Mouse (Mus musculus): Measurements from ENCODE around the gene Gabrq. TPM values are rescaled to one million over a fixed set of nuclear protein-coding genes. Genes with fewer than 3 reads are reported as not detected.

The Gabrq gene
- 0.03 TPM in 1 of 2 replicates, not detected in the other for polyA plus RNA-seq (2014; fragmentation: Nextera tagmentation; extraction: Ambion mirVana)

GRCm38 (mm10) chrX:72824776-72825588 lies at the start of gene Gabrq:
Gene Gabrq, plus strand, starts transcription at chrX:72825178.
- peak within 1 kb of the TSS; percentile 26 for H3K4me3 ChIP-seq (ENCODE audit: low read depth, low read length)
- no peaks in the 10 kb centered on the region for H3K36me3 ChIP-seq (ENCODE audit: control insufficient read depth, insufficient read depth, low read length)
- DNase-seq (ENCODE audit: low spot score), result peak; percentile 31
- no peak within 1 kb of the TSS for H3K9ac ChIP-seq (ENCODE audit: low read depth, low read length)
- no peak within 1 kb of the TSS for H3K27ac ChIP-seq (ENCODE audit: low read depth, low read length)
- H3K27me3 ChIP-seq (replicated peaks; ENCODE audit: control insufficient read depth, insufficient read depth, low read length), result peaks cover 20% of the 10 kb centered on the region
- 20% methylated on average over 43 of the region's 43 CpGs for WGBS
- peak; percentile 53 for ATAC-seq (replicated peaks; ENCODE audit: low FRiP score)
- H3K4me1 ChIP-seq (replicated peaks; ENCODE audit: control insufficient read depth, insufficient read depth, low read length), result no peaks in the 10 kb centered on the region
- no peaks in the 10 kb centered on the region for H3K9me3 ChIP-seq (ENCODE audit: control insufficient read depth, low read length)
- H3K4me2 ChIP-seq, result peak within 1 kb of the TSS; percentile 53

- DNase-seq (ENCODE audit: low spot score) (no peak), ATAC-seq (replicated peaks; ENCODE audit: low FRiP score) (no peak)
- Histone ChIP-seq H3K27me3 (replicated peaks; ENCODE audit: control insufficient read depth, insufficient read depth, low read length) (no peaks in the 10 kb centered on the region), H3K27ac (ENCODE audit: low read depth, low read length) (no peak overlapping the region), H3K9me3 (ENCODE audit: control insufficient read depth, low read length) (no peaks in the 10 kb centered on the region), H3K4me3 (ENCODE audit: low read depth, low read length) (no peak overlapping the region), H3K4me2 (no peak overlapping the region), H3K4me1 (replicated peaks; ENCODE audit: control insufficient read depth, insufficient read depth, low read length) (no peaks in the 10 kb centered on the region), H3K9ac (ENCODE audit: low read depth, low read length) (no peak overlapping the region), H3K36me3 (ENCODE audit: control insufficient read depth, insufficient read depth, low read length) (no peaks in the 10 kb centered on the region)
- 30% methylated on average over 1 of the region's 1 CpGs for WGBS
These were observed 36.0 kb upstream of the Gabrq start for GRCm38 (mm10) chrX:72788773-72789557.

- DNase-seq (ENCODE audit: low spot score), result no peak
- Histone ChIP-seq H3K4me1 (replicated peaks; ENCODE audit: control insufficient read depth, insufficient read depth, low read length) (no peaks in the 10 kb centered on the region), H3K4me3 (ENCODE audit: low read depth, low read length) (no peak overlapping the region), H3K9ac (ENCODE audit: low read depth, low read length) (no peak overlapping the region), H3K27me3 (replicated peaks; ENCODE audit: control insufficient read depth, insufficient read depth, low read length) (no peaks in the 10 kb centered on the region), H3K4me2 (no peak overlapping the region), H3K36me3 (ENCODE audit: control insufficient read depth, insufficient read depth, low read length) (no peaks in the 10 kb centered on the region), H3K9me3 (ENCODE audit: control insufficient read depth, low read length) (no peaks in the 10 kb centered on the region), H3K27ac (ENCODE audit: low read depth, low read length) (no peak overlapping the region)
- ATAC-seq (replicated peaks; ENCODE audit: low FRiP score), result no peak
These were observed 35.5 kb upstream of the Gabrq start for GRCm38 (mm10) chrX:72789558-72789871.

GRCm38 (mm10) chrX:72819594-72819993 lies 5.4 kb upstream of the Gabrq start:
- peaks cover 3% of the 10 kb centered on the region for H3K27me3 ChIP-seq (replicated peaks; ENCODE audit: control insufficient read depth, insufficient read depth, low read length)
- H3K4me3 ChIP-seq (ENCODE audit: low read depth, low read length), result no peak overlapping the region
- WGBS, result 3% methylated on average over 5 of the region's 5 CpGs
- H3K27ac ChIP-seq (ENCODE audit: low read depth, low read length), result no peak overlapping the region
- H3K9ac ChIP-seq (ENCODE audit: low read depth, low read length), result no peak overlapping the region
- H3K4me2 ChIP-seq, result no peak overlapping the region
- no peak for ATAC-seq (replicated peaks; ENCODE audit: low FRiP score)
- no peaks in the 10 kb centered on the region for H3K36me3 ChIP-seq (ENCODE audit: control insufficient read depth, insufficient read depth, low read length)
- DNase-seq (ENCODE audit: low spot score), result peak; percentile 38
- no peaks in the 10 kb centered on the region for H3K9me3 ChIP-seq (ENCODE audit: control insufficient read depth, low read length)
- H3K4me1 ChIP-seq (replicated peaks; ENCODE audit: control insufficient read depth, insufficient read depth, low read length), result no peaks in the 10 kb centered on the region

GRCm38 (mm10) chrX:72823310-72823709 lies 1.7 kb upstream of the Gabrq start:
- WGBS, result 56% methylated on average over 2 of the region's 2 CpGs
- H3K36me3 ChIP-seq (ENCODE audit: control insufficient read depth, insufficient read depth, low read length), result no peaks in the 10 kb centered on the region
- H3K9ac ChIP-seq (ENCODE audit: low read depth, low read length), result no peak overlapping the region
- H3K9me3 ChIP-seq (ENCODE audit: control insufficient read depth, low read length), result no peaks in the 10 kb centered on the region
- DNase-seq (ENCODE audit: low spot score) (no peak), ATAC-seq (replicated peaks; ENCODE audit: low FRiP score) (no peak)
- H3K4me1 ChIP-seq (replicated peaks; ENCODE audit: control insufficient read depth, insufficient read depth, low read length), result no peaks in the 10 kb centered on the region
- H3K27ac ChIP-seq (ENCODE audit: low read depth, low read length), result no peak overlapping the region
- H3K4me2 ChIP-seq, result no peak overlapping the region
- H3K27me3 ChIP-seq (replicated peaks; ENCODE audit: control insufficient read depth, insufficient read depth, low read length), result peaks cover 20% of the 10 kb centered on the region
- no peak overlapping the region for H3K4me3 ChIP-seq (ENCODE audit: low read depth, low read length)

- ATAC-seq (replicated peaks; ENCODE audit: low FRiP score), result no peak
- no peak overlapping the region for H3K4me3 ChIP-seq (ENCODE audit: low read depth, low read length)
- 60% methylated on average over 7 of the region's 7 CpGs for WGBS
- H3K36me3 ChIP-seq (ENCODE audit: control insufficient read depth, insufficient read depth, low read length), result no peaks in the 10 kb centered on the region
- peaks cover 20% of the 10 kb centered on the region for H3K27me3 ChIP-seq (replicated peaks; ENCODE audit: control insufficient read depth, insufficient read depth, low read length)
- no peak for DNase-seq (ENCODE audit: low spot score)
- H3K9ac ChIP-seq (ENCODE audit: low read depth, low read length), result no peak overlapping the region
- H3K4me2 ChIP-seq, result peak overlapping the region; percentile 53
- H3K9me3 ChIP-seq (ENCODE audit: control insufficient read depth, low read length), result no peaks in the 10 kb centered on the region
- no peaks in the 10 kb centered on the region for H3K4me1 ChIP-seq (replicated peaks; ENCODE audit: control insufficient read depth, insufficient read depth, low read length)
- no peak overlapping the region for H3K27ac ChIP-seq (ENCODE audit: low read depth, low read length)
These were observed 569 bp downstream of the Gabrq start for GRCm38 (mm10) chrX:72825589-72825905.

Other genes starting within 250 kb of the Gabrq start
- 0.26 and 0.30 TPM in 2 replicates for gene Gabra3, start 168.3 kb upstream of the Gabrq start, polyA plus RNA-seq (2014; fragmentation: Nextera tagmentation; extraction: Ambion mirVana)
- 74.3 and 77.2 TPM in 2 replicates for gene Cetn2, start 93.2 kb downstream of the Gabrq start, polyA plus RNA-seq (2014; fragmentation: Nextera tagmentation; extraction: Ambion mirVana)
- 29.6 and 32.2 TPM in 2 replicates for gene Nsdhl, start 93.4 kb downstream of the Gabrq start, polyA plus RNA-seq (2014; fragmentation: Nextera tagmentation; extraction: Ambion mirVana)
- gene Zfp185, start 162.2 kb downstream of the Gabrq start, polyA plus RNA-seq (2014; fragmentation: Nextera tagmentation; extraction: Ambion mirVana), result 2.0 and 2.4 TPM in 2 replicates
- gene Pnma5, start 211.9 kb downstream of the Gabrq start, polyA plus RNA-seq (2014; fragmentation: Nextera tagmentation; extraction: Ambion mirVana), result not detected in 2 replicates
- gene Pnma3, start 239.6 kb downstream of the Gabrq start, polyA plus RNA-seq (2014; fragmentation: Nextera tagmentation; extraction: Ambion mirVana), result not detected in 2 replicates

All from liver, embryonic 11.5 days (tissue).